Mouse (Mus musculus) testis, postnatal 10 days (tissue): ENCODE results near the gene Jaml.

ENCODE experiments used
- DNase-seq: peaks from one replicate; pipeline ENCODE4 v3.0.0; 2021; ENCODE audit warnings: low spot score

The Jaml gene

GRCm38 (mm10) chr9:45083132-45083531 lies 4.1 kb downstream of the Jaml start:
- DNase-seq: no peak

- DNase-seq: no peak
These were observed 5.6 kb downstream of the Jaml start for GRCm38 (mm10) chr9:45084556-45084955.

- DNase-seq: no peak
These were observed 7.0 kb downstream of the Jaml start for GRCm38 (mm10) chr9:45085741-45086690.

- no peak for DNase-seq
These were observed 9.1 kb downstream of the Jaml start for GRCm38 (mm10) chr9:45088040-45088439.

GRCm38 (mm10) chr9:45090811-45091210 lies 11.8 kb downstream of the Jaml start:
- DNase-seq: no peak

GRCm38 (mm10) chr9:45092641-45093040 lies 13.7 kb downstream of the Jaml start:
- no peak for DNase-seq

- DNase-seq: no peak
These were observed 16.4 kb downstream of the Jaml start for GRCm38 (mm10) chr9:45095149-45095937.

- no peak for DNase-seq
These were observed 18.9 kb downstream of the Jaml start for GRCm38 (mm10) chr9:45097877-45098276.

GRCm38 (mm10) chr9:45098426-45098825 lies 19.4 kb downstream of the Jaml start:
- DNase-seq: no peak

- no peak for DNase-seq
These were observed 23.5 kb downstream of the Jaml start for GRCm38 (mm10) chr9:45102528-45102927.

GRCm38 (mm10) chr9:45103211-45103979 lies 24.4 kb downstream of the Jaml start:
- no peak for DNase-seq

- DNase-seq: no peak
These were observed 26.8 kb downstream of the Jaml start for GRCm38 (mm10) chr9:45105596-45106374.

- DNase-seq: peak; percentile 60
These were observed 36.7 kb downstream of the Jaml start for GRCm38 (mm10) chr9:45115706-45116105.

GRCm38 (mm10) chr9:45116819-45117218 lies 37.8 kb downstream of the Jaml start:
- DNase-seq: no peak

- DNase-seq: peak; percentile 49
These were observed 38.9 kb downstream of the Jaml start, which contains the start of gene Scn2b for GRCm38 (mm10) chr9:45117741-45118431. Scn2b (plus strand) TSS chr9:45117782.

GRCm38 (mm10) chr9:45118552-45118951 lies 39.6 kb downstream of the Jaml start:
- no peak for DNase-seq

GRCm38 (mm10) chr9:45119316-45119953 lies 40.5 kb downstream of the Jaml start:
- DNase-seq: no peak

GRCm38 (mm10) chr9:45119954-45120530 lies 41.1 kb downstream of the Jaml start:
- no peak for DNase-seq

- DNase-seq: no peak
These were observed 41.6 kb downstream of the Jaml start for GRCm38 (mm10) chr9:45120567-45120966.

GRCm38 (mm10) chr9:45121001-45121400 lies 42.0 kb downstream of the Jaml start:
- no peak for DNase-seq
